Mouse (Mus musculus) heart, adult 2 months (tissue): ENCODE data around the gene Nmrk1.

ENCODE experiments used
- CTCF ChIP-seq: fragments of 200-600 bp; IDR thresholded peaks from 2 replicates; pipeline ENCODE4 v1.8.1; 2022; ENCODE audit warnings: antibody characterized with exemption, mild to moderate bottlenecking, moderate library complexity
- EP300 ChIP-seq: fragments of 200-500 bp; IDR thresholded peaks from 2 replicates; pipeline ENCODE4 v1.6.1; 2011; ENCODE audit warnings: low read depth, low read length, control low read depth; ENCODE audit not compliant: insufficient read depth
- POLR2A ChIP-seq: fragments of 200-500 bp; IDR thresholded peaks from 2 replicates; pipeline ENCODE4 v1.6.1; 2011; ENCODE audit warnings: mild to moderate bottlenecking, low read depth, low read length, control low read depth; ENCODE audit not compliant: insufficient read depth

DNA sequence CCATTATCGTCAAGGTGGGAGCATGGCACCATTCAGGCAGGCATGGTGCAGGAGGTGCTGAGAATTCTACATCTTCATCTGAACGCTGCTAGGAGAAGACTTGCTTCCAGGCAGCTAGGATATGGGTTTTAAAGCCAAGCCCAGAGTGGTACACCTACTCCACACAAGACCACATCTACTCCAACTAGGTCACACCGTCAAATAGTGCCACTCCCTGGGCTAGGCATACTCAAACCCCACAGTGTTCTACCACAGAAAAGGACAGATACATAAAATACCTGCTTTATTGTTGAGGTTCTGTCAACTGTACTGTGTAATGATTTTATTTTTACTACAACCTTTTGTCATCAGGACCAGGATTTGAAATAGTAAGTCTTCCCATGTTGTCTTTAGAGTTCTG, 63.4 kb downstream of the Nmrk1 start:
- TF ChIP-seq POLR2A (no peak), CTCF (no peak), EP300 (no peak)
